Mouse (Mus musculus) regulatory T cell (primary cell): ENCODE results near the gene Ercc6.

Source experiments
- in situ Hi-C: fragments of 300-600 bp; cut with MboI, MseI; formaldehyde crosslinking; loops from one replicate; pipeline ENCODE4 v1.15.1; 2025; ENCODE audit warnings: high pct_unique_total_duplicates

The Ercc6 gene

GRCm38 (mm10) chr14:32513336-32514032 is at the start of gene Ercc6:
Gene Ercc6, plus strand, starts transcription at chr14:32513521.
- in situ Hi-C loops = no loop called here

- in situ Hi-C loops = no loop called here
These were observed 48.5 kb upstream of the Ercc6 start, which contains the start of gene Slc18a3 for GRCm38 (mm10) chr14:32464601-32465505. Gene Slc18a3, minus strand, starts transcription at chr14:32464850.

- in situ Hi-C loops = no loop called here
These were observed 47.8 kb upstream of the Ercc6 start for GRCm38 (mm10) chr14:32465506-32465870.

- in situ Hi-C loops = no loop called here
These were observed 47.4 kb upstream of the Ercc6 start, which contains the start of gene Chat for GRCm38 (mm10) chr14:32465889-32466288. Gene Chat, minus strand, starts transcription at chr14:32465989.

- in situ Hi-C loops = no loop called here
These were observed 45.7 kb upstream of the Ercc6 start for GRCm38 (mm10) chr14:32467606-32468005.

- in situ Hi-C loops = loop anchor here (5.0 kb wide), 1 partner anchor 246 kb away; no protein-coding TSS in a partner anchor
These were observed 40.3 kb upstream of the Ercc6 start for GRCm38 (mm10) chr14:32472996-32473395.

- in situ Hi-C loops = no loop called here
These were observed 36.8 kb upstream of the Ercc6 start for GRCm38 (mm10) chr14:32476559-32476958.

- in situ Hi-C loops = no loop called here
These were observed 35.7 kb upstream of the Ercc6 start for GRCm38 (mm10) chr14:32477581-32477980.

- in situ Hi-C loops = no loop called here
These were observed 31.3 kb upstream of the Ercc6 start for GRCm38 (mm10) chr14:32482061-32482460.

- in situ Hi-C loops = no loop called here
These were observed 20.8 kb upstream of the Ercc6 start for GRCm38 (mm10) chr14:32492521-32492920.

GRCm38 (mm10) chr14:32496115-32496850 is 17.0 kb upstream of the Ercc6 start:
- in situ Hi-C loops = no loop called here

- in situ Hi-C loops = no loop called here
These were observed 12.0 kb upstream of the Ercc6 start for GRCm38 (mm10) chr14:32501303-32501702.

GRCm38 (mm10) chr14:32502764-32503688 is 10.3 kb upstream of the Ercc6 start:
- in situ Hi-C loops = no loop called here

GRCm38 (mm10) chr14:32503897-32504296 is 9.4 kb upstream of the Ercc6 start:
- in situ Hi-C loops = no loop called here

GRCm38 (mm10) chr14:32506329-32506728 is 7.0 kb upstream of the Ercc6 start:
- in situ Hi-C loops = no loop called here

- in situ Hi-C loops = no loop called here
These were observed 6.1 kb upstream of the Ercc6 start for GRCm38 (mm10) chr14:32507216-32507615.

- in situ Hi-C loops = no loop called here
These were observed 5.1 kb upstream of the Ercc6 start for GRCm38 (mm10) chr14:32508105-32508835.

GRCm38 (mm10) chr14:32509443-32509961 is 3.8 kb upstream of the Ercc6 start:
- in situ Hi-C loops = no loop called here

- in situ Hi-C loops = no loop called here
These were observed 409 bp upstream of the Ercc6 start for GRCm38 (mm10) chr14:32512912-32513311.

GRCm38 (mm10) chr14:32516086-32516485 is 2.8 kb downstream of the Ercc6 start:
- in situ Hi-C loops = no loop called here
